Mouse (Mus musculus): Measurements from ENCODE around the gene Gm20388.

- TF ChIP-seq POLR2A (IDR thresholded peaks at IDR 0.05; ENCODE audit: insufficient read depth, low read depth, low read length): no peak
- TF ChIP-seq CTCF (IDR thresholded peaks at IDR 0.05; ENCODE audit: insufficient read depth, low read depth, low read length): no peak
Measured at GRCm38 (mm10) chr8:123239398-123239797, 3328.8 kb downstream of the Gm20388 start.

Measured in olfactory bulb, adult 2 months (tissue).